ENCODE assay signal across 10 mouse cellular contexts in the genomic region with DNA sequence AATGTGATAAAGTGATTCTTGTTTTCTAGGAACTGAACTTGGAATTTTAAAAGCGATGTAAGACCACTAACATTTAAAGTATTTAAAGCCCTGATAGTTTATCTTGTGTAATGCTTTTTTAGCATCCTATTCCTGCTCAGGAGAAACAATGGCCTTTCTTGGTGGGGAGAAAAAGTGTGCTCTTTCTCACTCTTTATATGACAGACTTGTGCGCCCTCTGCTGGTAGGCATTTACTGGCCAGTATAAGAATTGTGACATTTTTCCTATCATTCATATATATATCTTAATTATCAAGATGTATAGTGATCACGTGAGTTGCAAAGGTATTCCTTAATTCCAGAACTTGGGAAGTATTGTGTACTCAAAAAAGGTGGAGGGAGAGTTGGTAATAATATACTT.
A peak's percentile ranks its signal among the peaks of the same experiment; 100 is the strongest.
DNase-seq lines count a peak whose midpoint lies in the region; ATAC-seq and TF ChIP-seq lines count a peak whose summit lies in the region.
"Had no signal": no experiment of that assay in that cellular context is flagged by ENCODE, and none has a peak within 500 bp of the region (broad histone marks: within the 10 kb centered on the region; RNA-seq: fewer than 3 reads in every experiment).

No protein-coding gene starts in this region.

- H3K36me3 ChIP-seq in liver, embryonic 12.5 days = peaks cover 71% of the 10 kb centered on the region
- H3K36me3 ChIP-seq in midbrain, embryonic 14.5 days (ENCODE audit: control insufficient read depth, insufficient read depth, low read length) = peaks cover 59% of the 10 kb centered on the region

- 53% methylated on average over 3 of the region's 3 CpGs for WGBS in liver, embryonic 12.5 days (ENCODE audit: insufficient replicate concordance)
- WGBS in midbrain, embryonic 14.5 days = 46% methylated on average over 3 of the region's 3 CpGs

- intact Hi-C loops in left cerebral cortex, adult 2 months (cut with DNase I) = loop anchor here (10.0 kb wide), 1 partner anchor 393 kb away; no protein-coding TSS in a partner anchor

- TF ChIP-seq CTCF in left cerebral cortex, adult 2 months (IDR thresholded peaks at IDR 0.05) = peak; percentile 87

- no peaks in the 10 kb centered on the region for H3K9me3 ChIP-seq in liver, embryonic 12.5 days (replicated peaks)
- H3K9me3 ChIP-seq in midbrain, embryonic 14.5 days (ENCODE audit: control insufficient read depth, low read length) = no peaks in the 10 kb centered on the region
- H3K9me3 ChIP-seq: megakaryocyte, embryonic 14.5 days had no signal

- peak; percentile 65 for DNase-seq in liver
- DNase-seq in R1 (ENCODE audit: low read depth, low spot score) = peak; percentile 65
- DNase-seq in cerebellum, postnatal 14 days = peak; percentile 86 to 91
- DNase-seq in left cerebral cortex, adult 2 months (ENCODE audit: extremely low spot score in 1 of 2, low spot score in 2 of 2) = peak; percentile 45 to 58
- DNase-seq in midbrain, embryonic 14.5 days = peak; percentile 93
- DNase-seq in thymus, postnatal 14 days = peak; percentile 72

- H3K4me1 ChIP-seq in liver, embryonic 12.5 days = no peaks in the 10 kb centered on the region
- H3K4me1 ChIP-seq in midbrain, embryonic 14.5 days (ENCODE audit: control insufficient read depth, insufficient read depth, low read length) = no peaks in the 10 kb centered on the region

- H3K4me2 ChIP-seq in liver, embryonic 12.5 days = no peak overlapping the region
- H3K4me2 ChIP-seq in midbrain, embryonic 14.5 days (ENCODE audit: low read length) = no peak overlapping the region

- H3K27ac ChIP-seq in liver, embryonic 12.5 days = no peak overlapping the region
- no peak overlapping the region for H3K27ac ChIP-seq in left cerebral cortex, adult 2 months
- H3K27ac ChIP-seq in midbrain, embryonic 14.5 days (replicated peaks; ENCODE audit: low read depth, low read length) = no peak overlapping the region

- no peaks in the 10 kb centered on the region for H3K27me3 ChIP-seq in liver, embryonic 12.5 days (replicated peaks)
- H3K27me3 ChIP-seq in midbrain, embryonic 14.5 days (ENCODE audit: control insufficient read depth, insufficient read depth, low read length) = no peaks in the 10 kb centered on the region
- H3K27me3 ChIP-seq: megakaryocyte, embryonic 14.5 days had no signal

- no peak overlapping the region for H3K4me3 ChIP-seq in liver, embryonic 12.5 days
- H3K4me3 ChIP-seq in left cerebral cortex, adult 2 months = no peak overlapping the region
- H3K4me3 ChIP-seq in midbrain, embryonic 14.5 days (replicated peaks; ENCODE audit: low read depth, low read length) = no peak overlapping the region
- H3K4me3 ChIP-seq: erythroblast, embryonic 14.5 days; megakaryocyte, embryonic 14.5 days had no signal

- no peak overlapping the region for H3K9ac ChIP-seq in liver, embryonic 12.5 days
- no peak overlapping the region for H3K9ac ChIP-seq in midbrain, embryonic 14.5 days (replicated peaks; ENCODE audit: low read length)

- no peak for ATAC-seq in liver, embryonic 12.5 days
- peak; percentile 61; the same call in 1 of the 2 replicates for ATAC-seq in granulocyte monocyte progenitor cell, adult 5-6 weeks (replicated peaks; ENCODE audit: poor library complexity, severe bottlenecking)
- no peak; the same call in 1 of the 2 replicates for ATAC-seq in midbrain, embryonic 14.5 days (ENCODE audit: low FRiP score, low TSS enrichment)
